Mouse (Mus musculus) lung, postnatal 0 days (tissue): ENCODE results near the gene Cars.

Source experiments
- CTCF ChIP-seq: IDR thresholded peaks from 2 replicates; pipeline ENCODE4 v1.5.1; 2016; ENCODE audit warnings: antibody characterized with exemption, mild to moderate bottlenecking
- EP300 ChIP-seq: IDR thresholded peaks from 2 replicates; pipeline ENCODE4 v1.6.1; 2016; ENCODE audit warnings: antibody characterized with exemption, mild to moderate bottlenecking, control low read depth

DNA sequence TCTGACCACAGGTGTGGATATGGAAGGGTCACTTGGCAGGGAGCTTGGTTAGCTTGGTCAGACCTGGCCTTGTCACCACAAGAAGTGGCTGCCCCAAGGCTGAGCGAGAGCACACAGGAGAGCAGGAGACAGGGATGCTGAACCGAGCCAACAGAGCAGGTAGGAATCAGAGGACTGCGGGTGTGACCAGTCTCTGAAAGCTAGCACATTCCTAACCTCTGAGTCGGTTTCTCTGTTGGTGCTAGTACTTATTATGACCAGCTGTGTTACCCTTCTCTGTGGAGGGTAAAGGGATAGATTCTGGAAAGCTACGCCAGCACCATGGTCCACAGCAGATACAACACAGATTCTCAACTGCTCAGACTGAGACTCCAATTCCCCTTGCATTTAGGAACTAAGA lies 36.1 kb downstream of the Cars start:
- TF ChIP-seq CTCF (no peak), EP300 (no peak)
